Mouse (Mus musculus): ENCODE measurements around the gene Olfr1271. TPM values are rescaled to one million over a fixed set of nuclear protein-coding genes. Genes with fewer than 3 reads are reported as not detected.

The Olfr1271 gene
- not detected for polyA plus RNA-seq (2017; shearing (Covaris generic))

GRCm38 (mm10) chr2:90270932-90271331, at the start of gene Olfr1271:
Gene Olfr1271, minus strand, starts transcription at chr2:90271032.

DNA sequence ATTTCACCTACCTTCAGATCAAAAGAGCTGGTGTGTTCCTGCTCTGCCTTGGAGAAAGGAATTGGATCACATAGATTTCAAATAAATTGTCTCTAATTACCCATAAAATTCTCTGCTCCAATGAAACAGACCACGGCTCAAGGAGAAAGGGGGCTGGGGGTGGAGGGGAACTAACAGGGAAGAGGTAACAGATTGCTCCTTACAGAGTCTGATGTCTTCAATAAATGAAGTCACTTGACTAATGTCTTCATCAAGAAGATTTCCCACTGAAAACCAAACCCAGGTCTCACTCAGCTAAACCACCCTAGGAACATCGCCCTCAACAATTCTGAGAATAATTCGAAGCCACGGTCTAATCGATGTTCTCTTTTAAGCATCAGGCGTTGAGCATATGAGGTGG, 21.9 kb upstream of the Olfr1271 start, which contains the start of gene Olfr1272:
Olfr1272 (minus strand) TSS at position 101 of the 400 bp plus-strand sequence.

GRCm38 (mm10) chr2:90257492-90257891, 13.3 kb downstream of the Olfr1271 start, which contains the start of gene Olfr142:
Gene Olfr142, minus strand, starts transcription at chr2:90257592.

DNA sequence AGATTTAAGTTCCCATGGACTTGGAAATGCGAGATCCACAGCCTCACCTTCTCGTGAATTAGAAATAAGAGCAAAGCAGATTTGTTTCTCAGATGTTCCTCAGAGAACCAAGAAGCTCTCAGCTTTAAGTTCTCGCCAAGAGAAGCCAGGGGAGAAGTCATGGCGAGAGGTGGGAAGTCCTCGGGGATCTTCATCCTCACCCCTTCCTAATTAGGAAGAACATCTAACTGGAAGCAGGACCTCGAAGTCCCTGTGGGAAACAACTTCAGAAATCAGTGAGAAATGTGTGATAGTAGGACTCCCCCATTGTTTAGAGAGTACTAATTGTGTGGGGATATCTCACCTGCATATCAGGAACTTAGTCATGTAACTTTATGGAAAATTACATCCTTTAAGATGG, 46.4 kb downstream of the Olfr1271 start, which contains the start of gene Olfr1506:
Olfr1506 (minus strand) TSS at position 101 of the 400 bp plus-strand sequence.

Other genes starting within 250 kb of the Olfr1271 start
- not detected for gene Olfr1264, start 245.5 kb downstream of the Olfr1271 start, polyA plus RNA-seq (2017; shearing (Covaris generic))
- gene Olfr1265, start 235.7 kb downstream of the Olfr1271 start, polyA plus RNA-seq (2017; shearing (Covaris generic)), result 0.10 TPM
- gene Olfr140, start 207.4 kb downstream of the Olfr1271 start, polyA plus RNA-seq (2017; shearing (Covaris generic)), result not detected
- not detected for gene Olfr1269, start 149.6 kb downstream of the Olfr1271 start, polyA plus RNA-seq (2017; shearing (Covaris generic))
- not detected for gene Olfr32, start 128.7 kb downstream of the Olfr1271 start, polyA plus RNA-seq (2017; shearing (Covaris generic))
- gene Olfr1270, start 117.9 kb downstream of the Olfr1271 start, polyA plus RNA-seq (2017; shearing (Covaris generic)), result not detected
- not detected for gene Olfr1506, start 46.5 kb downstream of the Olfr1271 start, polyA plus RNA-seq (2017; shearing (Covaris generic))
- not detected for gene Olfr142, start 13.4 kb downstream of the Olfr1271 start, polyA plus RNA-seq (2017; shearing (Covaris generic))
- gene Olfr1272, start 21.8 kb upstream of the Olfr1271 start, polyA plus RNA-seq (2017; shearing (Covaris generic)), result not detected
- gene Gm13769, start 51.2 kb upstream of the Olfr1271 start, polyA plus RNA-seq (2017; shearing (Covaris generic)), result not detected
- not detected for gene Olfr1274-ps, start 127.7 kb upstream of the Olfr1271 start, polyA plus RNA-seq (2017; shearing (Covaris generic))

Measured in naive thymus-derived CD4-positive, alpha-beta T cell, adult 5 months (primary cell).